Mouse (Mus musculus): ENCODE measurements around the gene Fstl1. TPM values are rescaled to one million over a fixed set of nuclear protein-coding genes. Genes with fewer than 3 reads are reported as not detected.

Gene Fstl1
- polyA plus RNA-seq, 1 experiment from 2014 or later: 156 TPM

- Histone ChIP-seq H3K9ac (no peak overlapping the region), H3K27ac (replicated peaks) (no peak overlapping the region), H3K9me3 (no peaks in the 10 kb centered on the region), H3K27me3 (no peaks in the 10 kb centered on the region), H3K4me3 (no peak overlapping the region), H3K4me2 (no peak overlapping the region), H3K4me1 (replicated peaks) (peaks cover 18% of the 10 kb centered on the region), H3K36me3 (no peaks in the 10 kb centered on the region)
- ATAC-seq (ENCODE audit: low read depth): peak; percentile 52; the same call in 1 of the 2 replicates
- WGBS: 32% methylated on average over 5 of the region's 5 CpGs
These were observed 12.9 kb upstream of the Fstl1 start for GRCm38 (mm10) chr16:37763797-37764196.

DNA sequence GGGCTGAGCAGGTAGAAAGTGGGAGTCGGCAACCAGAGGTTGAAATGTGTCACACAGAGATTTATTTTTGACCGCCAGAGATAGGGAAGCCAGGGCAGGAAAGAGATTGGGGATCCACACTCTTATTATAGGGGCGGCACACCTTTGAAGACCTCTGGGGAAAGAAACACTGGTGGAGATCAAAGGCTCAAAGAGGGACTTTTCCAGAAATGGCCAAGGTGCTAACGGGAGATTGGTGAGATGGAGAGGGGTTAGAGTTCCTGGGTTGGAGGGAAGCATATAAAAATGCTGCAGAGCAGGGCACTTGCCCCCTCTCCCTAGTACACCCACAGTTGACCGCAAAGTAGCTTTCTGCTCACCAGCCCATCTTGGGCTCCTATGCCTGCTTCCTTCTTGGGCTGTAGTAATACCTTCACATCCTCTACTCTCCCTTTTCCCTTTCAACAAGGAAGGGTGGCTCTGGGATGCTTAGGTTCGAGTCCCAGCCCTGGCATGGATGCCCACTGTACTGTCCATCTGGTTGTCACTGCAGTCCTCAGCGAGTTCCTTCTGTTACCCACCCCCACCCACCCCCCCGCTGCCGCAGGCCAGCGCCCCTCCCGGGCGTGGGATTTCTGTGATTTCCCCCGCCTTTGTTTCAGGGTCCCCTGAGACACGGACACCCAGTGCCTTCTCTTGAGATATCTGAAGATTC lies 360 bp upstream of the Fstl1 start:
- Histone ChIP-seq H3K4me2 (peak overlapping the region; percentile 82), H3K4me1 (replicated peaks) (peaks cover 36% of the 10 kb centered on the region), H3K4me3 (peak overlapping the region; percentile 60), H3K36me3 (no peaks in the 10 kb centered on the region), H3K9me3 (no peaks in the 10 kb centered on the region), H3K27ac (replicated peaks) (peak overlapping the region; percentile 77), H3K27me3 (no peaks in the 10 kb centered on the region), H3K9ac (peak overlapping the region; percentile 85)
- WGBS: 32% methylated on average over 14 of the region's 14 CpGs
- ATAC-seq (ENCODE audit: low read depth): peak; percentile 2; the same call in 1 of the 2 replicates

- Histone ChIP-seq H3K36me3 (no peaks in the 10 kb centered on the region), H3K4me1 (replicated peaks) (peaks cover 37% of the 10 kb centered on the region), H3K27me3 (no peaks in the 10 kb centered on the region), H3K4me3 (peak overlapping the region; percentile 60), H3K27ac (replicated peaks) (peak overlapping the region; percentile 77), H3K9me3 (no peaks in the 10 kb centered on the region), H3K4me2 (peak overlapping the region; percentile 82), H3K9ac (peak overlapping the region; percentile 85)
- peak; percentile 45; the same call in 1 of the 2 replicates for ATAC-seq (ENCODE audit: low read depth)
- 4% methylated on average over 4 of the region's 4 CpGs for WGBS
These were observed 1.3 kb downstream of the Fstl1 start for GRCm38 (mm10) chr16:37777796-37778475.

DNA sequence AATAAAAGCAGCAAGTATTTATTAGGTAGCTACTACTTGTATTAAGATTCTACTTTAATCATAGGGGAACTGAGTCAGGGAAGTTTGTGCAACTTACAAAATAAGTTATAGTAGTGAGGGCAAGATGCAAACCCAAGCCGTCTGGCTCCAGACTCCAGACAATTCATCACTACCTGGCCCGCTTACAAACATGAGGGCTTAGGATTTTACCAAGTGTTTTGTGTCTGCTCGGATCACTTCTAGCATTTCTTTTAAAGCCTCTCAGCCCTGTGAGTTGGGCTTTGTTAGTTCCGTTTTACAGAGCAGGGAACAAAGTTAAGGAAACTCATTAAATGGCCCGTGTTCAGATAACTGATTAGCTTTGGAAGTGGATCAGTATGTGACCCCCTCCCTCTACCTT lies 1.9 kb downstream of the Fstl1 start:
- H3K4me2 ChIP-seq: peak overlapping the region; percentile 82
- H3K9ac ChIP-seq: peak overlapping the region; percentile 85; the same call in 1 of the 2 replicates
- H3K27ac ChIP-seq (replicated peaks): peak overlapping the region; percentile 68; the same call in 1 of the 2 replicates
- WGBS: 32% methylated on average over 5 of the region's 5 CpGs
- peak overlapping the region; percentile 60 for H3K4me3 ChIP-seq
- H3K27me3 ChIP-seq: no peaks in the 10 kb centered on the region
- no peaks in the 10 kb centered on the region for H3K9me3 ChIP-seq
- H3K4me1 ChIP-seq (replicated peaks): peaks cover 37% of the 10 kb centered on the region
- ATAC-seq (ENCODE audit: low read depth): no peak
- H3K36me3 ChIP-seq: 0 out of 2 replicates have a peak, but pooled peaks cover 3% of the 10 kb centered on the region

DNA sequence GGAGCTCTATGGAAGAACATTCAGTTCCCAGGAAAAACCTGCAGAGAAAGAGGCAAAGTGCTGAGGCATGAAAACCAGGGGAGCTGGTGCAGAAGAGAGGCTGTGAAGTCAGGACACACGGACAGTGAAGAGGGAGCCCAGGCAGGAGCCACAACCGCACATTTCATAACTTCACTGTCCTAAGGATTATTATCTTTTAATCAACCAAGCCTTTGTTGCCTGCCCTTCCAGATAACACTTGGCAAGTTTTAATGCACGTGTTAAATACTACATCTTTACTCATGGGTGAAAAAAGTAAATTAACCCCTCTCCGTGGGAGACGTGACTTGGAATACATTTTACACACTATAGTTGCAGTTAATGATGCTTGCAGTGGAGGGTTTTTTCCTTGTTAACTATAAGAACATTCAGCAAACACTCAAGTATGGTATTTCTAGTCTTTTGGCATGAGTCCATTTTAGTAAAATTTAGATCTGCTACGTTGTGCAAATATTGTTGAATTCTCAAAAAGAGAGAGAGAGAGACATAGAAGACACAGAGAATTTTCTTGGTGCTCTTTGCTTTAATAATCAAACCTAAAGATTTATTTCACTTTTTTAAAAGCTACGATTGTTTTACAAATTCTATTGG lies 3.1 kb downstream of the Fstl1 start:
- Histone ChIP-seq H3K27ac (replicated peaks) (peak overlapping the region; percentile 68), H3K27me3 (no peaks in the 10 kb centered on the region), H3K4me3 (0 out of 2 replicates have a peak overlapping the region, but pooled peaks have one; percentile 60), H3K9ac (peak overlapping the region; percentile 22; the same call in 1 of the 2 replicates), H3K4me1 (replicated peaks) (peaks cover 40% of the 10 kb centered on the region), H3K9me3 (no peaks in the 10 kb centered on the region), H3K4me2 (peak overlapping the region; percentile 82), H3K36me3 (0 out of 2 replicates have a peak, but pooled peaks cover 3% of the 10 kb centered on the region)
- WGBS: 64% methylated on average over 7 of the region's 7 CpGs
- no peak for ATAC-seq (ENCODE audit: low read depth)

- H3K4me1 ChIP-seq (replicated peaks): peaks cover 46% of the 10 kb centered on the region
- H3K4me3 ChIP-seq: no peak overlapping the region
- 0 out of 2 replicates have a peak, but pooled peaks cover 3% of the 10 kb centered on the region for H3K36me3 ChIP-seq
- H3K27ac ChIP-seq (replicated peaks): peak overlapping the region; percentile 74
- WGBS: 54% methylated on average over 1 of the region's 1 CpGs
- 0 out of 2 replicates have a peak overlapping the region, but pooled peaks have one; percentile 22 for H3K9ac ChIP-seq
- H3K27me3 ChIP-seq: no peaks in the 10 kb centered on the region
- no peak for ATAC-seq (ENCODE audit: low read depth)
- H3K4me2 ChIP-seq: peak overlapping the region; percentile 19; the same call in 1 of the 2 replicates
- H3K9me3 ChIP-seq: no peaks in the 10 kb centered on the region
These were observed 3.7 kb downstream of the Fstl1 start for GRCm38 (mm10) chr16:37780386-37780785.

DNA sequence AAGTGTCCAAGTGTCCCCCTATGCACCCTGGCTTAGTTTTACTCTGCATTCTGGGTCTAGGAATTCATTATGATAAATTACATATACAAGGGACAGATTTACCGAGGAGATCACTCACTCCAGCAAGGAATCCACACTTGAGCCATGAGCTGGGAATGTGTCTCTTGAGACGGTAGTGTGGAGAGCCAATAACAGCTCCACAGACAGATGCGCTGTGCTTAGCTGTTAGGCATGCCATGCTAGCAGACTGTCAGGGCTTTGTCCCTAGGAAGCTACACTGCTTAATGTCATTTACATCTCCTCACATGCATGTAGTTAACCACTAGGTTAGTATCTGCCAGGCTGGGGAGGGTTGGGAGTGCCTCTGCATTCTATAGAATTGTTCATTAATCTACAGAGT lies 4.2 kb downstream of the Fstl1 start:
- H3K4me3 ChIP-seq: no peak overlapping the region
- peak overlapping the region; percentile 19; the same call in 1 of the 2 replicates for H3K4me2 ChIP-seq
- H3K36me3 ChIP-seq: 0 out of 2 replicates have a peak, but pooled peaks cover 3% of the 10 kb centered on the region
- WGBS: 28% methylated on average over 3 of the region's 3 CpGs
- ATAC-seq (ENCODE audit: low read depth): peak; percentile 40; the same call in 1 of the 2 replicates
- H3K9me3 ChIP-seq: no peaks in the 10 kb centered on the region
- peak overlapping the region; percentile 74 for H3K27ac ChIP-seq (replicated peaks)
- H3K4me1 ChIP-seq (replicated peaks): peaks cover 51% of the 10 kb centered on the region
- H3K27me3 ChIP-seq: no peaks in the 10 kb centered on the region
- 0 out of 2 replicates have a peak overlapping the region, but pooled peaks have one; percentile 22 for H3K9ac ChIP-seq

- H3K4me1 ChIP-seq (replicated peaks): peaks cover 68% of the 10 kb centered on the region
- H3K27me3 ChIP-seq: no peaks in the 10 kb centered on the region
- H3K4me3 ChIP-seq: no peak overlapping the region
- no peak for ATAC-seq (ENCODE audit: low read depth)
- no peak overlapping the region for H3K4me2 ChIP-seq
- H3K9ac ChIP-seq: no peak overlapping the region
- H3K9me3 ChIP-seq: no peaks in the 10 kb centered on the region
- 0 out of 2 replicates have a peak overlapping the region, but pooled peaks have one; percentile 16 for H3K27ac ChIP-seq (replicated peaks)
- H3K36me3 ChIP-seq: 0 out of 2 replicates have a peak, but pooled peaks cover 3% of the 10 kb centered on the region
- 69% methylated on average over 3 of the region's 3 CpGs for WGBS
These were observed 7.9 kb downstream of the Fstl1 start for GRCm38 (mm10) chr16:37784526-37784925.

GRCm38 (mm10) chr16:37787558-37788194 lies 11.0 kb downstream of the Fstl1 start:
- ATAC-seq (ENCODE audit: low read depth): 0 out of 2 replicates have a peak, but pooled peaks have one; percentile 17
- H3K9ac ChIP-seq: peak overlapping the region; percentile 52

GRCm38 (mm10) chr16:37788367-37789014 lies 11.8 kb downstream of the Fstl1 start:
- Histone ChIP-seq H3K27ac (replicated peaks) (peak overlapping the region; percentile 84), H3K4me1 (replicated peaks) (peaks cover 70% of the 10 kb centered on the region), H3K9ac (peak overlapping the region; percentile 52), H3K4me3 (no peak overlapping the region), H3K4me2 (peak overlapping the region; percentile 41), H3K36me3 (0 out of 2 replicates have a peak, but pooled peaks cover 2% of the 10 kb centered on the region), H3K27me3 (no peaks in the 10 kb centered on the region), H3K9me3 (no peaks in the 10 kb centered on the region)
- WGBS: 17% methylated on average over 12 of the region's 12 CpGs
- ATAC-seq (ENCODE audit: low read depth): peak; percentile 90

More at GRCm38 (mm10) chr16:37787558-37788194, 11.0 kb downstream of the Fstl1 start:
- Histone ChIP-seq H3K4me2 (peak overlapping the region; percentile 41), H3K36me3 (0 out of 2 replicates have a peak, but pooled peaks cover 3% of the 10 kb centered on the region), H3K27ac (replicated peaks) (peak overlapping the region; percentile 84), H3K27me3 (no peaks in the 10 kb centered on the region), H3K9me3 (no peaks in the 10 kb centered on the region), H3K4me1 (replicated peaks) (peaks cover 67% of the 10 kb centered on the region), H3K4me3 (no peak overlapping the region)
- 35% methylated on average over 9 of the region's 9 CpGs for WGBS

DNA sequence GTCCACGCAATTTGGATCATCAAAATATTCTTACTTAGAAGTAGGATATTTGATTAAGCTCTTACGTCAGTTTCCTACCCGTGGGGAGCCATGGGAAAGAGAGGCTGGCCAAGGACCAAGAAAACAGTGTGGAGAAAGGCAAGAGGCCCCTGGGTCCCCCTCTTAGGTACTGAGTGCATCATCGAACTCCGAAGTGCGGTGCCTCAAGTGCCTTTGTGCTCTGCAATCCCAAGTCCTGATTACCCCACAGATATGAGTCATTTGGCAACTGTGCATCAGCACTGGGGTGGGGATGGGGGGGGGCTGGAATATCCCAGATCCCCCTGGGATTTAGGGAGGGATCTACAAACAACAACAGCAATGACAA lies 12.3 kb downstream of the Fstl1 start:
- H3K36me3 ChIP-seq: 0 out of 2 replicates have a peak, but pooled peaks cover 2% of the 10 kb centered on the region
- no peaks in the 10 kb centered on the region for H3K9me3 ChIP-seq
- H3K4me3 ChIP-seq: no peak overlapping the region
- WGBS: 70% methylated on average over 6 of the region's 6 CpGs
- H3K27ac ChIP-seq (replicated peaks): peak overlapping the region; percentile 84
- 0 out of 2 replicates have a peak overlapping the region, but pooled peaks have one; percentile 52 for H3K9ac ChIP-seq
- H3K4me2 ChIP-seq: peak overlapping the region; percentile 41; the same call in 1 of the 2 replicates
- ATAC-seq (ENCODE audit: low read depth): no peak
- no peaks in the 10 kb centered on the region for H3K27me3 ChIP-seq
- H3K4me1 ChIP-seq (replicated peaks): peaks cover 75% of the 10 kb centered on the region
